Mouse (Mus musculus) intestine, postnatal 0 days (tissue): ENCODE measurements around the gene Nr4a3. TPM values are rescaled to one million over a fixed set of nuclear protein-coding genes. Genes with fewer than 3 reads are reported as not detected.

Experiments
- ATAC-seq: fragments of 200-750 bp; cut with Nextera tagmentation; 2 replicates; pipeline ENCODE4 v1.8.0; 2017; ENCODE audit warnings: mild to moderate bottlenecking, moderate TSS enrichment, moderate library complexity
- H3K27ac ChIP-seq: fragments of 300-500 bp; sonication (generic); 2 replicates; pipeline ENCODE4 v1.5.1; 2014; ENCODE audit warnings: mild to moderate bottlenecking, low read depth, low read length, moderate library complexity
- H3K27me3 ChIP-seq: fragments of 300-500 bp; sonication (generic); replicated peaks from 2 replicates; pipeline ENCODE4 v1.6.1; 2014; ENCODE audit warnings: low read length, mixed read lengths; ENCODE audit not compliant: control insufficient read depth, insufficient read depth
- H3K36me3 ChIP-seq: fragments of 300-500 bp; sonication (generic); 2 replicates; pipeline ENCODE4 v1.6.1; 2014; ENCODE audit warnings: mild to moderate bottlenecking, moderate library complexity; ENCODE audit not compliant: control insufficient read depth, insufficient read depth
- H3K4me1 ChIP-seq: fragments of 300-500 bp; sonication (generic); replicated peaks from 2 replicates; pipeline ENCODE4 v1.6.1; 2014; ENCODE audit warnings: antibody characterized with exemption, low read length, mixed read lengths; ENCODE audit not compliant: control insufficient read depth, insufficient read depth
- H3K4me2 ChIP-seq: fragments of 300-500 bp; sonication (generic); replicated peaks from 2 replicates; pipeline ENCODE4 v1.6.1; 2014; ENCODE audit warnings: low read depth, mild to moderate bottlenecking, moderate library complexity
- H3K4me3 ChIP-seq: fragments of 300-500 bp; sonication (generic); 2 replicates; pipeline ENCODE4 v1.5.1; 2014; ENCODE audit warnings: low read depth, low read length
- H3K9ac ChIP-seq: fragments of 300-500 bp; sonication (generic); 2 replicates; pipeline ENCODE4 v1.6.1; 2014; ENCODE audit warnings: mild to moderate bottlenecking, low read depth, low read length
- H3K9me3 ChIP-seq: fragments of 300-500 bp; sonication (generic); 2 replicates; pipeline ENCODE4 v1.6.1; 2016; ENCODE audit warnings: mixed run types; ENCODE audit not compliant: control insufficient read depth
- CTCF ChIP-seq: sonication (generic); IDR thresholded peaks from 2 replicates; pipeline ENCODE4 v1.5.1; 2016; ENCODE audit warnings: low read depth, mild to moderate bottlenecking, control low read depth, antibody characterized with exemption, moderate library complexity
- WGBS: fragments of 180-500 bp; shearing (Covaris S2); extraction: QIAGEN DNeasy Blood & Tissue Kit; methylation state at CpG from one replicate; pipeline ENCODE4 v1.1.7; 2014; 5-methylcytosine and 5-hydroxymethylcytosine counted together
- polyA plus RNA-seq: library from polyadenylated mRNA; unstranded; fragments of >200 nt; fragmentation: Nextera tagmentation; extraction: Ambion mirVana; gene quantifications from 2 replicates; pipeline ENCODE4 v1.2.1, GENCODE M21; 2015

Nr4a3 gene
- polyA plus RNA-seq, 1 experiment from 2014 or later, result 0.27 TPM

DNA sequence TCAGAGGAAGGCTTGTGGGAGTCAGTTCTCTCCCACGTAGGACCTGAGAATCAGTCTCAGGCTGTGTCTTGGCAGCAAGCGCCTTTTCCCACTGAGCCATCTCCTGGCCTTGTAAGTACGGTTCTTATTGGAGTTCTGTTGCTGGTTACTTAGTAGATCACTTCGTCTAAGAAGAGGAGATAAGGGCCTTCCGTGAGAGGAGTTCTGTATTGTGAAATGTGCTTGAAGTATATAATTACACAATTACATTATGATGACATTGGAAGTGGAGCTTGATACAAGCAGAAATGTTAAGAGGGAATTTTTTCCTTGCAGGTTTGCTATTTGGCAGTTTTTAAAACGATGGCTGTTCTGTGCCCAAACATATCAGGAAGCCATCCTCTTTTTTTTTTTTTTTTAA lies 85.4 kb downstream of the Nr4a3 start:
- no peak for TF ChIP-seq CTCF
- H3K4me2 ChIP-seq, result no peak overlapping the region
- H3K9me3 ChIP-seq, result no peaks in the 10 kb centered on the region
- no peaks in the 10 kb centered on the region for H3K27me3 ChIP-seq
- no peak overlapping the region for H3K4me3 ChIP-seq
- no peak overlapping the region for H3K27ac ChIP-seq
- no peak for ATAC-seq
- WGBS, result 66% methylated on average over 6 of the region's 6 CpGs
- no peak overlapping the region for H3K9ac ChIP-seq
- peaks cover 5% of the 10 kb centered on the region; the same call in 1 of the 2 replicates for H3K36me3 ChIP-seq
- H3K4me1 ChIP-seq, result no peaks in the 10 kb centered on the region

DNA sequence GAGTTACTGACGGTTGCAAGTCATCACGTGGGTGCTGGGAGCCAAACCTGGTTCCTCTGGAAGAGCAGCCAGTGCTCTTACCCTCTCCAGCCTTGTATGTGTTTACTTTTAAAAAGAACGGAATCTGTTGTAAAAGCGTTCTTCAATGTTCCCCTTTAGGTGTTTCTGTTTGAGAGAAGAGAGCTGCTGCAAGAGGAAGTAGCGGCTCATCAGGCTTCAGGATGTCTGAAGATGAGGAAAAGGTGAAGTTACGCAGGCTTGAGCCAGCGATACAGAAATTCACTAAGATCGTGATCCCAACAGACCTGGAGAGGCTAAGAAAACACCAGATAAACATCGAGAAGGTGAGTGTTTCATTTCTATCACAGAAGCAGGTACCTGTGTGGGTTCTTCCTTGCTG lies 86.7 kb downstream of the Nr4a3 start:
- Histone ChIP-seq H3K36me3 (peaks cover 13% of the 10 kb centered on the region; the same call in 1 of the 2 replicates), H3K4me3 (no peak overlapping the region), H3K27me3 (no peaks in the 10 kb centered on the region), H3K4me1 (no peaks in the 10 kb centered on the region), H3K4me2 (no peak overlapping the region), H3K9ac (no peak overlapping the region), H3K9me3 (no peaks in the 10 kb centered on the region), H3K27ac (no peak overlapping the region)
- ATAC-seq, result no peak
- WGBS, result 92% methylated on average over 9 of the region's 9 CpGs
- TF ChIP-seq CTCF, result no peak

GRCm38 (mm10) chr4:48132721-48133120 lies 87.8 kb downstream of the Nr4a3 start:
- Histone ChIP-seq H3K9ac (no peak overlapping the region), H3K4me2 (no peak overlapping the region), H3K4me3 (no peak overlapping the region), H3K9me3 (no peaks in the 10 kb centered on the region), H3K36me3 (peaks cover 15% of the 10 kb centered on the region; the same call in 1 of the 2 replicates), H3K27ac (no peak overlapping the region), H3K27me3 (no peaks in the 10 kb centered on the region), H3K4me1 (no peaks in the 10 kb centered on the region)
- TF ChIP-seq CTCF, result no peak
- ATAC-seq, result no peak
- WGBS, result 54% methylated on average over 3 of the region's 3 CpGs

Other genes with a start within 250 kb of the Nr4a3 start
- gene Stx17, start 79.8 kb downstream of the Nr4a3 start, polyA plus RNA-seq, result 15.1 and 16.2 TPM in 2 replicates
- gene Erp44, start 234.4 kb downstream of the Nr4a3 start, polyA plus RNA-seq, result 75.7 and 78.8 TPM in 2 replicates
- 1.8 and 2.4 TPM in 2 replicates for gene Invs, start 234.6 kb downstream of the Nr4a3 start, polyA plus RNA-seq